Mouse (Mus musculus) kidney, postnatal 0 days (tissue): ENCODE results near the gene Akap8. TPM values are rescaled to one million over a fixed set of nuclear protein-coding genes. Genes with fewer than 3 reads are reported as not detected.

Source experiments
- ATAC-seq: fragments of 200-750 bp; cut with Nextera tagmentation; replicated peaks from 2 replicates; pipeline ENCODE4 v1.8.0; 2017; ENCODE audit warnings: low read depth, moderate number of reproducible peaks, moderate TSS enrichment, moderate library complexity; ENCODE audit not compliant: low FRiP score
- DNase-seq: peaks from one replicate; pipeline ENCODE4 v3.0.0-alpha.2; 2016; ENCODE audit warnings: low spot score
- H3K27ac ChIP-seq: fragments of 300-500 bp; sonication (generic); 2 replicates; pipeline ENCODE4 v1.5.1; 2014; ENCODE audit warnings: mild to moderate bottlenecking
- H3K27me3 ChIP-seq: fragments of 300-500 bp; sonication (generic); 2 replicates; pipeline ENCODE4 v1.6.1; 2014; ENCODE audit warnings: low read length, mixed read lengths; ENCODE audit not compliant: insufficient read depth
- H3K36me3 ChIP-seq: fragments of 300-500 bp; sonication (generic); 2 replicates; pipeline ENCODE4 v1.6.1; 2014; ENCODE audit warnings: low read length, mixed read lengths; ENCODE audit not compliant: insufficient read depth
- H3K4me1 ChIP-seq: fragments of 300-500 bp; sonication (generic); replicated peaks from 2 replicates; pipeline ENCODE4 v1.6.1; 2014; ENCODE audit warnings: antibody characterized with exemption, low read length, mixed read lengths; ENCODE audit not compliant: insufficient read depth
- H3K4me2 ChIP-seq: fragments of 300-500 bp; sonication (generic); 2 replicates; pipeline ENCODE4 v1.6.1; 2014; ENCODE audit warnings: mild to moderate bottlenecking, low read length, moderate library complexity, mixed read lengths
- H3K4me3 ChIP-seq: fragments of 300-500 bp; sonication (generic); replicated peaks from 2 replicates; pipeline ENCODE4 v1.5.1; 2014; ENCODE audit warnings: low read depth, low read length
- H3K9ac ChIP-seq: fragments of 300-500 bp; sonication (generic); 2 replicates; pipeline ENCODE4 v1.6.1; 2014; ENCODE audit warnings: low read depth, low read length
- H3K9me3 ChIP-seq: fragments of 300-500 bp; sonication (generic); replicated peaks from 2 replicates; pipeline ENCODE4 v1.6.1; 2016; ENCODE audit warnings: low read length, inconsistent platforms, mixed read lengths
- CTCF ChIP-seq: IDR thresholded peaks from 2 replicates; pipeline ENCODE4 v1.5.1; 2016; ENCODE audit warnings: antibody characterized with exemption, low read depth, mild to moderate bottlenecking, moderate library complexity
- WGBS: fragments of 180-500 bp; shearing (Covaris S2); extraction: QIAGEN DNeasy Blood & Tissue Kit; methylation state at CpG from one replicate; pipeline ENCODE4 v1.1.7; 2014; 5-methylcytosine and 5-hydroxymethylcytosine counted together
- polyA plus RNA-seq: library from polyadenylated mRNA; unstranded; fragments of >200 nt; fragmentation: Nextera tagmentation; extraction: Ambion mirVana; gene quantifications from 2 replicates; pipeline ENCODE4 v1.2.1, GENCODE M21; 2015

Akap8 gene
- polyA plus RNA-seq, 1 experiment from 2014 or later = 51.4 TPM

DNA sequence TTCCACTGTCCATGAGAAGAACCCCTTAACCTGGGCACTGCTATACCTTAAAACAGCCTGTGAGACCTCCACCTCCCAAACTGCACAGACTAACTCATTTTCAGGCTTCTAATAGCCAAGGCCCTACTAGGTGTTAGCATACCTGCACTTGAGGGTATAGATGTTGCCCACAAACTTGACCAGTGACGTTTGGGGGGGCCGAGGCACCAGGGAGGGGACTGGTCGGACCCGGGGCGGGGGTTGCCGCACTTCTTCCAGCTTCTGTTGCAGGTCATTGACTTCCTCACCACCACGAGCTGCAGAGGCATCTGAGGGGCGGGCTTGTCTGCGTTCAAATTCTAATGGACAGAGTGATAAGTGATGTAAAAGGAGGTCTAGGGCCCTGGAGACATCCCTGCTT, 35.2 kb upstream of the Akap8 start:
- DNase-seq (no peak), ATAC-seq (no peak)
- Histone ChIP-seq H3K27me3 (no peaks in the 10 kb centered on the region), H3K36me3 (peaks cover 63% of the 10 kb centered on the region), H3K4me1 (no peaks in the 10 kb centered on the region), H3K27ac (no peak overlapping the region), H3K9me3 (no peaks in the 10 kb centered on the region), H3K4me3 (no peak overlapping the region), H3K9ac (no peak overlapping the region), H3K4me2 (no peak overlapping the region)
- TF ChIP-seq CTCF = no peak
- WGBS = 85% methylated on average over 9 of the region's 9 CpGs

DNA sequence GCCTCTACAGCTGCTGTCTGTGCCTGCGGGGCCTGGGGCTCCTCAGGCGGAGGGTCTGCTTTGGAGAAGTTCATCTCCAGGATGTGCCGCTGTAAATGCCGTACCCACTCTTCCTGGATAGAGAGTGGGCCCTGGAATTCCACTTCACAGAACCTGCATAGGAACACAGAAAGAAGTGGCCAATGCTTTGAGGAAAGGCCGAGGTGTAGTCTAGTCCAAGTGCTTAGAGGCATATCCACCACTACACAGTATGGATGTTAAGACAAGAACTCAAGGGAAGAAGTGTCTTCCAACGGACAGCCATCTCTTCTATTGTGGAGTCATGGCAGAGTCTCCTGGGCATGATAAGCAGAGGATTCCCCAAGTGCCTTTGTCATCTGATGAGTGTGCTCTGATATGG, 34.0 kb upstream of the Akap8 start:
- no peak overlapping the region for H3K4me3 ChIP-seq
- H3K27me3 ChIP-seq = no peaks in the 10 kb centered on the region
- 96% methylated on average over 6 of the region's 6 CpGs for WGBS
- ATAC-seq = no peak
- H3K4me2 ChIP-seq = no peak overlapping the region
- DNase-seq = no peak
- no peak overlapping the region for H3K9ac ChIP-seq
- no peak for TF ChIP-seq CTCF
- H3K27ac ChIP-seq = no peak overlapping the region
- no peaks in the 10 kb centered on the region for H3K4me1 ChIP-seq
- H3K9me3 ChIP-seq = no peaks in the 10 kb centered on the region
- peaks cover 50% of the 10 kb centered on the region for H3K36me3 ChIP-seq

DNA sequence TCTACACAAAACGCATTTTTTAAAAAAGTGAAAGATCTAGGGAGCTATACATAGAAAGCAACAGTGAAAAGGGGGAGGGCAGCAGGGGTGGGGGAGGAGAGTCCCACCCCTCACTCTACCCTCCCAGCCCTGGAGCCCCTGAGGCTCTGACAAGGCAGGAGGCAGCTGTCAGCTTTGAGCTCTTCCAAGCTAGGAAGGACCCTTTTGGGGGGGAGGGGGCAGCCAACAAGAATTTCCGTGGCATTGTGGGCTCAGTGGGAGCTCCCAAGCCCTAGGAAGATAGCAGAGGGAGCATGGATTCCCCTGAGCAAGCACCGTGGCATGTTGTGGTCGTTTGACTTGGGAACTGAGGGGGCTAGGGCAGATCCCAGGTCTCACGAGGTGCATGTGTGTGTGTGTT, 33.2 kb upstream of the Akap8 start:
- 79% methylated on average over 5 of the region's 5 CpGs for WGBS
- DNase-seq (no peak), ATAC-seq (no peak)
- Histone ChIP-seq H3K9me3 (no peaks in the 10 kb centered on the region), H3K36me3 (peaks cover 44% of the 10 kb centered on the region), H3K4me2 (no peak overlapping the region), H3K27ac (no peak overlapping the region), H3K27me3 (no peaks in the 10 kb centered on the region), H3K4me1 (peaks cover 4% of the 10 kb centered on the region; the same call in 1 of the 2 replicates), H3K9ac (no peak overlapping the region), H3K4me3 (no peak overlapping the region)
- TF ChIP-seq CTCF = no peak

GRCm38 (mm10) chr17:32353696-32354095, 32.7 kb upstream of the Akap8 start:
- WGBS = 56% methylated on average over 4 of the region's 4 CpGs
- Histone ChIP-seq H3K4me1 (peaks cover 7% of the 10 kb centered on the region; the same call in 1 of the 2 replicates), H3K9me3 (no peaks in the 10 kb centered on the region), H3K36me3 (peaks cover 39% of the 10 kb centered on the region), H3K4me2 (no peak overlapping the region), H3K27ac (no peak overlapping the region; the same call in 1 of the 2 replicates), H3K27me3 (no peaks in the 10 kb centered on the region), H3K4me3 (no peak overlapping the region), H3K9ac (no peak overlapping the region)
- DNase-seq (no peak), ATAC-seq (peak; percentile 10; the same call in 1 of the 2 replicates)
- TF ChIP-seq CTCF = no peak

- Histone ChIP-seq H3K4me3 (no peak overlapping the region), H3K4me2 (no peak overlapping the region), H3K4me1 (peaks cover 7% of the 10 kb centered on the region; the same call in 1 of the 2 replicates), H3K27ac (no peak overlapping the region), H3K36me3 (peaks cover 23% of the 10 kb centered on the region), H3K27me3 (no peaks in the 10 kb centered on the region), H3K9ac (no peak overlapping the region), H3K9me3 (no peaks in the 10 kb centered on the region)
- DNase-seq (no peak), ATAC-seq (no peak)
- no peak for TF ChIP-seq CTCF
Measured at GRCm38 (mm10) chr17:32351726-32352125, 30.7 kb upstream of the Akap8 start.

DNA sequence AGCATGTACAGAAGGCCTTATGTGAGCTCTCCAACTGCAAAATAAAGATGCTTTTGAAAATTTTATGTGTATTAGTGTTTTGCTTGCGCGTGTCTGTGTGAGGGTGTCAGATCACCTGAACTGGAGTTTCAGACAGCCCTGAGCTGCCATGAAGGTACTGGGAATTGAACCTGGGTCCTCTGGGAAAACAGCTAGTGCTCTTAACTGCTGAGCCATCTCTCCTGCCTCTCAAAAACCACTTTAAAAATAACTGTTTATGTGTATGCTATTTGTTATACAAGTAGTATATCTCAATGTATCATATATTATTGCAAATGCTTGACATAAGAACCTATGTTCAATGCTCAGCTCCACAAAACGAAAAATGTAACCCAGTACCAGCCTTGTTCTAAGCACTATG, 30.2 kb upstream of the Akap8 start:
- H3K36me3 ChIP-seq = peaks cover 18% of the 10 kb centered on the region
- no peaks in the 10 kb centered on the region for H3K9me3 ChIP-seq
- no peak overlapping the region for H3K9ac ChIP-seq
- 63% methylated on average over 3 of the region's 3 CpGs for WGBS
- no peak overlapping the region for H3K4me3 ChIP-seq
- H3K27me3 ChIP-seq = no peaks in the 10 kb centered on the region
- H3K27ac ChIP-seq = no peak overlapping the region
- no peak overlapping the region for H3K4me2 ChIP-seq
- H3K4me1 ChIP-seq = peaks cover 7% of the 10 kb centered on the region; the same call in 1 of the 2 replicates
- DNase-seq = no peak
- TF ChIP-seq CTCF = no peak
- no peak for ATAC-seq

DNA sequence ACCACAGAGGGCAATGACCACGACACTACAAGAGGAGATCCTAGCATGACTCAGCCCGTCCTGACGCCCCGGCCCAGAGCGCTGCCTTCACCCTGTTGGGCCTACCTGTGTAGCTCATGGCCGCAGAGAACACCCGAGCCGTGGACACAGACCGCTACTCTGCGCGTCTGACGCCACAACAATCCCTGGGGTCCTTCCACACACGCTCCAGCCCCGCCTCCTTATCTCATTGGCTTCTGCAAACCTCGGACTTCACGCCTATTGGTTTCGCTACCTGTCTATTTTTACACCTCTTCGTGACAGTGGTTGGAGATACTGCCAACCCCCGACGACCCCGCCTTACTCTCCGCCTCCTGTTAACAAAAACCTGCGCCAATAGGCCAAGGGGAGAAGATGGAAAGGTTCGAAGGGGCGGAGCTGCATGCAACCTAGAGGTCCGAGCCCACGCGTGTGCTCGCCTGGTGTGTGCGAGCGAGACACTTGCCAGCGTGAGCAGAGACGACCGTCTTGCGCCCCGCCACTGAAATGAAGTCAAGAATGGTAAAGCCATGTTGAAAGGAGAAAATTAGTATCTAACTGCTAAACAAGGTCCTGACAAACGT, 29.4 kb upstream of the Akap8 start, which contains the start of gene Akap8l:
Akap8l (minus strand) TSS at position 226 of the 602 bp plus-strand sequence.
- Histone ChIP-seq H3K9me3 (no peaks in the 10 kb centered on the region), H3K4me2 (peak within 1 kb of the TSS; percentile 83), H3K9ac (peak within 1 kb of the TSS; percentile 84), H3K27me3 (no peaks in the 10 kb centered on the region), H3K36me3 (peaks cover 10% of the 10 kb centered on the region), H3K4me3 (peak within 1 kb of the TSS; percentile 78), H3K4me1 (peaks cover 7% of the 10 kb centered on the region; the same call in 1 of the 2 replicates), H3K27ac (peak within 1 kb of the TSS; percentile 89)
- under 1% methylated on average over 37 of the region's 37 CpGs for WGBS
- ATAC-seq = peak; percentile 96
- no peak for TF ChIP-seq CTCF
- DNase-seq = peak; percentile 99
